Mouse (Mus musculus) heart, postnatal 14 days (tissue): Measurements from ENCODE around the gene Gm14085. TPM values are rescaled to one million over a fixed set of nuclear protein-coding genes. Genes with fewer than 3 reads are reported as not detected.
"Not testable (repeated sequence)": the region's sequence is repeated elsewhere in the genome, so short reads cannot be mapped to it uniquely, and the experiment has no call there.

Experiments
- DNase-seq, 2 experiments: peaks; one replicate each; pipeline ENCODE4 v3.0.0; 2021 to 2022
- intact Hi-C: fragments of 180-260 bp; cut with DNase I; formaldehyde crosslinking; loops from one replicate; pipeline ENCODE4 v1.15.1; 2025
- long read RNA-seq, 2 experiments: library from polyadenylated mRNA; stranded (forward); transcript quantifications; one replicate each; pipeline ENCODE4 v2.0.0; 2021
- total RNA-seq, 2 experiments: library from RNA; stranded (reverse); gene quantifications; 2 replicates each; pipeline ENCODE4 v1.2.3; 2021

Gene Gm14085
- total RNA-seq, result under 1 TPM; 0.45 to 0.78 TPM
- long read RNA-seq, experiment 1, result 0 reads
- long read RNA-seq, experiment 2, result 0 reads

GRCm38 (mm10) chr2:122484641-122485040 is at the start of gene Gm14085:
Gene Gm14085 (plus strand): TSS chr2:122484941.
- DNase-seq, result no peak
- intact Hi-C loops, result no loop called here

GRCm38 (mm10) chr2:122438706-122439482 is 45.8 kb upstream of the Gm14085 start:
- intact Hi-C loops, DNase-seq: not testable (repeated sequence)

GRCm38 (mm10) chr2:122440521-122440920 is 44.2 kb upstream of the Gm14085 start:
- DNase-seq, intact Hi-C loops: not testable (repeated sequence)

GRCm38 (mm10) chr2:122441000-122441933 is 43.5 kb upstream of the Gm14085 start:
- no peak for DNase-seq
- intact Hi-C loops, result no loop called here

GRCm38 (mm10) chr2:122450351-122450750 is 34.4 kb upstream of the Gm14085 start:
- intact Hi-C loops, result loop anchor here (5.0 kb wide), 1 partner anchor 68 kb away; no protein-coding TSS in a partner anchor

GRCm38 (mm10) chr2:122452426-122452825 is 32.3 kb upstream of the Gm14085 start:
- DNase-seq, result no peak

More at GRCm38 (mm10) chr2:122450351-122450750, 34.4 kb upstream of the Gm14085 start:
- no peak for DNase-seq

GRCm38 (mm10) chr2:122466901-122467300 is 17.8 kb upstream of the Gm14085 start:
- DNase-seq, result peak in 1 of 2 experiments; percentile 7
- intact Hi-C loops, result loop anchor here (1.0 to 10.0 kb wide), 2 partner anchors 87 to 158 kb away; no protein-coding TSS in a partner anchor

More at GRCm38 (mm10) chr2:122452426-122452825, 32.3 kb upstream of the Gm14085 start:
- intact Hi-C loops, result loop anchor here (5.0 kb wide), 1 partner anchor 70 kb away; no protein-coding TSS in a partner anchor

- DNase-seq, result peak; percentile 95 to 96
- intact Hi-C loops, result loop anchor here (1.0 to 10.0 kb wide), 2 partner anchors 87 to 157 kb away; no protein-coding TSS in a partner anchor
Measured at GRCm38 (mm10) chr2:122467351-122468013, 17.3 kb upstream of the Gm14085 start.

- no peak for DNase-seq
- intact Hi-C loops, result loop anchor here (10.0 kb wide), 1 partner anchor 156 kb away; no protein-coding TSS in a partner anchor
Measured at GRCm38 (mm10) chr2:122469221-122469620, 15.5 kb upstream of the Gm14085 start.

GRCm38 (mm10) chr2:122476585-122476984 is 8.2 kb upstream of the Gm14085 start:
- DNase-seq, result no peak
- intact Hi-C loops, result no loop called here

- intact Hi-C loops, DNase-seq: not testable (repeated sequence)
Measured at GRCm38 (mm10) chr2:122483787-122484186, 954 bp upstream of the Gm14085 start.

GRCm38 (mm10) chr2:122485654-122486053 is 913 bp downstream of the Gm14085 start:
- DNase-seq, intact Hi-C loops: not testable (repeated sequence)

- intact Hi-C loops, result not testable (repeated sequence)
Measured at GRCm38 (mm10) chr2:122486122-122486521, 1.4 kb downstream of the Gm14085 start.

GRCm38 (mm10) chr2:122486674-122487073 is 1.9 kb downstream of the Gm14085 start:
- intact Hi-C loops, result no loop called here
- no peak for DNase-seq

More at GRCm38 (mm10) chr2:122486122-122486521, 1.4 kb downstream of the Gm14085 start:
- not testable (repeated sequence) for DNase-seq

- DNase-seq, result not testable (repeated sequence)
- intact Hi-C loops, result loop anchor here (1.0 kb wide), 1 partner anchor 68 kb away; no protein-coding TSS in a partner anchor
Measured at GRCm38 (mm10) chr2:122529696-122530095, 45.0 kb downstream of the Gm14085 start.

- intact Hi-C loops, result no loop called here
Measured at GRCm38 (mm10) chr2:122531290-122531689, 46.5 kb downstream of the Gm14085 start.

GRCm38 (mm10) chr2:122531726-122532125 is 47.0 kb downstream of the Gm14085 start:
- intact Hi-C loops, result loop anchor here (1.0 kb wide), 1 partner anchor 68 kb away; no protein-coding TSS in a partner anchor

More at GRCm38 (mm10) chr2:122531290-122531689, 46.5 kb downstream of the Gm14085 start:
- DNase-seq, result no peak

GRCm38 (mm10) chr2:122532136-122532801 is 47.5 kb downstream of the Gm14085 start:
- DNase-seq, result no peak
- intact Hi-C loops, result loop anchor here (1.0 kb wide), 1 partner anchor 69 kb away; no protein-coding TSS in a partner anchor

More at GRCm38 (mm10) chr2:122531726-122532125, 47.0 kb downstream of the Gm14085 start:
- no peak for DNase-seq

GRCm38 (mm10) chr2:122532802-122533186 is 48.1 kb downstream of the Gm14085 start:
- intact Hi-C loops, result loop anchor here (1.0 kb wide), 1 partner anchor 69 kb away; no protein-coding TSS in a partner anchor
- no peak for DNase-seq
